Mouse (Mus musculus): ENCODE measurements at regions not wholly inside any gene's neighbourhood (a gene's known extent, or its start where the extent isn't known, plus 50 kb on each side); places are given as distances from the start of the nearest gene placed in this dataset.

DNA sequence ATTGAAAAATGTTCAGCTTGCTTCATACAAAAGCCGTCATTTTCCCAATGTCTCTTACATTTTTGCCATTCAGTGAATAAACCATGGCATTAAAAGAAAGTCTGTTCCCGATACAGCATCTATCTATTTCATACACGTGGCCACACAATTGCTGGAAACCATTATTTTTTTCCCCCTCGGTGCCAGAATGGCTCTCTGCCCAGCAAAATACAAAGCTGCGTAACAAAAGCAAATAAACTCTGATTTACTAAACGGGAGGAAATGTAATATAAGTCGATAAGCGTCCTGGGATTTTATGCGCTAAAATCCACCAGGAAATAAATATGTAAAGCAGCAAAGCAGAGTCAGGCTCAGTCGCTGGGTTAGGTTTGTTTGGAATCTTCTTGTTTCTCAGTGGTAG lies 59.6 kb upstream of the 4930583I09Rik start:
- no peaks in the 10 kb centered on the region for H3K79me2 ChIP-seq (ENCODE audit: control insufficient read depth, insufficient read depth)
- H3K4me3 ChIP-seq: no peak overlapping the region
- no peak overlapping the region for H3K4me2 ChIP-seq (ENCODE audit: low read depth)
- no peaks in the 10 kb centered on the region for H3K27me3 ChIP-seq (ENCODE audit: control insufficient read depth, insufficient read depth, insufficient read length)
- no peak overlapping the region for H3ac ChIP-seq (ENCODE audit: control insufficient read depth, insufficient read length)
- no peaks in the 10 kb centered on the region for H3K36me3 ChIP-seq (ENCODE audit: control insufficient read depth, insufficient read depth)
- no peak for TF ChIP-seq MAX (IDR thresholded peaks at IDR 0.05; ENCODE audit: low read depth)

DNA sequence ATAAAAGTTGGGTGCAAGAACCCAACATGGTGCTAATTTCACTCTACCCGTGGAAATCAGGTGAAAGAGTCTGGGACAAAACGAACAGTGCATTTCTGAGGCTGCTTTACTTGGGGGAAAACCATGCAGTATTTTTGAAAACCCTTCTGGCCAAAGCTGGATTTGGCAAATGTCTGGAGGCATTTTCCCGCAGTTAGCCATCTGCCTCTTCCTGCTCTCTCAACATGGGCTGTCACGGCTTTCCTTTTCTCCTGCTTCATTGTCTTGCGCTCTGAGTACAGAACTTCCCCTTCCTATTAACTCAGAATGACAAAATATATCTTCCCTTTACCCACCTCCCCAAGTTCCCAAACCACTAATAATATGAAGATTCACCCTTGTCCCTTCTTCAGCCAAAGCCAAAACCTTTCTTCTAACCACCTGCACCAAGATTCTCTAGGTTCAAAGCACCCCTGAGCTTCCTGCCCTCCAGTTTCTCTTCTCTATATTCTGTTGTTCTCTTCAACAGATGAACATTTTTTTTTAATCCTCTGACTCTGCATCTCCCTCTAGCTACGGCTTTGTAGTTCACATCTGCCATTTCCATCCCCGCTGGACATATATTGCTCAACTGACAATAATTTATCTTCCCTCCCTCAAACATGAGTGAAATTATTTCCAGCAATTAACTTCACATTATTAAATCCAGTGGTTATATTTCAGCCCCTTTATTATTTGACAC lies 57.5 kb upstream of the 4930583I09Rik start:
- TF ChIP-seq POLR2AphosphoS2 (IDR thresholded peaks at IDR 0.05; ENCODE audit: insufficient read length, low read depth) (no peak), MYOD1 (IDR thresholded peaks at IDR 0.05; ENCODE audit: control insufficient read depth in 1 of 3, insufficient read length in 2 of 3, low read depth in 2 of 3) (no peak), CEBPB (IDR thresholded peaks at IDR 0.05; ENCODE audit: insufficient read depth, poor library complexity, severe bottlenecking) (no peak)
- no peak overlapping the region for H3ac ChIP-seq (ENCODE audit: control insufficient read depth, insufficient read length)

More for the DNA sequence above, 57.5 kb upstream of the 4930583I09Rik start:
- Histone ChIP-seq H3K27me3 (ENCODE audit: control insufficient read depth, insufficient read depth, insufficient read length) (no peaks in the 10 kb centered on the region), H3K36me3 (ENCODE audit: control insufficient read depth, insufficient read depth) (no peaks in the 10 kb centered on the region), H3K79me2 (ENCODE audit: control insufficient read depth, insufficient read depth) (no peaks in the 10 kb centered on the region), H3K4me2 (ENCODE audit: low read depth) (no peak overlapping the region), H3K4me3 (no peak overlapping the region)

Data from myocyte (in vitro differentiated cells).